Mouse (Mus musculus): ENCODE results near the gene Gtf3c3.

- TF ChIP-seq CTCF (IDR thresholded peaks at IDR 0.05; ENCODE audit: low read depth, low read length) (no peak), POLR2A (IDR thresholded peaks at IDR 0.05; ENCODE audit: borderline replicate concordance, low read depth, low read length) (no peak)
Observed at GRCm38 (mm10) chr1:54421670-54422069, 17.1 kb downstream of the Gtf3c3 start.

Data from bone marrow macrophage, adult 2 months (primary cell).